Mouse (Mus musculus) kidney, adult 2 months (tissue): ENCODE measurements at regions not wholly inside any gene's neighbourhood (a gene's known extent, or its start where the extent isn't known, plus 50 kb on each side); places are given as distances from the start of the nearest gene placed in this dataset.

Source experiments
- CTCF ChIP-seq: fragments of 200-500 bp; conservative IDR thresholded peaks from 2 replicates; pipeline ENCODE4 v1.5.1; 2011; ENCODE audit warnings: low read depth, mild to moderate bottlenecking, control low read depth, low read length, moderate library complexity, mixed read lengths; ENCODE audit not compliant: insufficient read depth, insufficient read length
- POLR2A ChIP-seq: fragments of 200-500 bp; IDR thresholded peaks from one replicate; pipeline ENCODE4 v1.6.1; 2011; ENCODE audit warnings: low read depth, low read length, control low read depth

DNA sequence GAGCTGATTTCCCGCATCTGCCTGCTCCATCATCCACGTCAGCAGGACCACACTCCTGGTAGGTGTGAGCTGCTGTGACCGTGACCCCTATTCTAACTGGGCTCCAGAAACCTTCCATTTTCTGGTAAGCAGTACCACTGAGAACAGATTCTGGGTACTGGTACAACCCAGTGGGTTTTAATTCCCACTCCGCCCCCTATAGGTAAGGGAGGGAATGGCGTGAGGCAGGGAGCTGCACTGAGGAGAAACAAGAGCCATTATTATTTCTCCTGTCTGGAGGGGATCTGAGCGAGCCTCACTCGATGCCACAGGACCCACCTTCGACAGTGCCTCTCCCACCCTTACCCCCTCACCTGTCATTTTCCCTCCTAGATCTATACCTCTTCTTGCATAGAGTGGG, 493.3 kb downstream of the Med13l start:
- TF ChIP-seq POLR2A: no peak
- no peak for TF ChIP-seq CTCF
